Mouse (Mus musculus) hindbrain, embryonic 16.5 days (tissue): ENCODE data around the gene Tm4sf5. TPM values are rescaled to one million over a fixed set of nuclear protein-coding genes. Genes with fewer than 3 reads are reported as not detected.

Experiments
- ATAC-seq: fragments of 200-750 bp; cut with Nextera tagmentation; 2 replicates; pipeline ENCODE4 v1.8.0; 2017; ENCODE audit warnings: moderate TSS enrichment, moderate library complexity
- H3K27ac ChIP-seq: fragments of 300-500 bp; sonication (generic); 2 replicates; pipeline ENCODE4 v1.5.1; 2014; ENCODE audit warnings: low read depth, mild to moderate bottlenecking, control low read depth, low read length, moderate library complexity
- H3K27me3 ChIP-seq: fragments of 300-500 bp; sonication (generic); replicated peaks from 2 replicates; pipeline ENCODE4 v1.6.1; 2014; ENCODE audit warnings: low read length; ENCODE audit not compliant: control insufficient read depth, insufficient read depth
- H3K36me3 ChIP-seq: fragments of 300-500 bp; sonication (generic); 2 replicates; pipeline ENCODE4 v1.6.1; 2014; ENCODE audit warnings: mild to moderate bottlenecking, low read length, moderate library complexity, mixed read lengths; ENCODE audit not compliant: control insufficient read depth, insufficient read depth
- H3K4me1 ChIP-seq: fragments of 300-500 bp; sonication (generic); 2 replicates; pipeline ENCODE4 v1.6.1; 2014; ENCODE audit warnings: low read depth, low read length; ENCODE audit not compliant: control insufficient read depth, insufficient read depth
- H3K4me2 ChIP-seq: fragments of 300-500 bp; sonication (generic); 2 replicates; pipeline ENCODE4 v1.6.1; 2014; ENCODE audit warnings: mild to moderate bottlenecking, low read length, control low read depth, moderate library complexity
- H3K4me3 ChIP-seq: fragments of 300-500 bp; sonication (generic); 2 replicates; pipeline ENCODE4 v1.5.1; 2014; ENCODE audit warnings: mild to moderate bottlenecking, low read length, control low read depth, moderate library complexity
- H3K9ac ChIP-seq: fragments of 300-500 bp; sonication (generic); 2 replicates; pipeline ENCODE4 v1.6.1; 2014; ENCODE audit warnings: low read depth, mild to moderate bottlenecking, control low read depth, low read length, moderate library complexity
- H3K9me3 ChIP-seq: fragments of 300-500 bp; sonication (generic); 2 replicates; pipeline ENCODE4 v1.6.1; 2014; ENCODE audit warnings: mild to moderate bottlenecking, low read length, moderate library complexity; ENCODE audit not compliant: control insufficient read depth
- WGBS: fragments of 180-500 bp; shearing (Covaris S2); extraction: QIAGEN DNeasy Blood & Tissue Kit; methylation state at CpG from one replicate; pipeline ENCODE4 v1.1.7; 2014; 5-methylcytosine and 5-hydroxymethylcytosine counted together
- polyA plus RNA-seq: library from polyadenylated mRNA; unstranded; fragments of >200 nt; fragmentation: Nextera tagmentation; extraction: Ambion mirVana; gene quantifications from 2 replicates; pipeline ENCODE4 v1.2.1, GENCODE M21; 2015

The Tm4sf5 gene
- polyA plus RNA-seq, 1 experiment from 2014 or later = 5.5 TPM

GRCm38 (mm10) chr11:70553940-70554339 lies 48.9 kb downstream of the Tm4sf5 start:
- WGBS = 25% methylated on average over 7 of the region's 7 CpGs
- Histone ChIP-seq H3K4me1 (no peaks in the 10 kb centered on the region), H3K4me3 (no peak overlapping the region), H3K9me3 (no peaks in the 10 kb centered on the region), H3K4me2 (no peak overlapping the region), H3K9ac (no peak overlapping the region), H3K27me3 (peaks cover 2% of the 10 kb centered on the region; the same call in 1 of the 2 replicates), H3K36me3 (peaks cover 10% of the 10 kb centered on the region; the same call in 1 of the 2 replicates), H3K27ac (no peak overlapping the region)
- ATAC-seq = no peak

DNA sequence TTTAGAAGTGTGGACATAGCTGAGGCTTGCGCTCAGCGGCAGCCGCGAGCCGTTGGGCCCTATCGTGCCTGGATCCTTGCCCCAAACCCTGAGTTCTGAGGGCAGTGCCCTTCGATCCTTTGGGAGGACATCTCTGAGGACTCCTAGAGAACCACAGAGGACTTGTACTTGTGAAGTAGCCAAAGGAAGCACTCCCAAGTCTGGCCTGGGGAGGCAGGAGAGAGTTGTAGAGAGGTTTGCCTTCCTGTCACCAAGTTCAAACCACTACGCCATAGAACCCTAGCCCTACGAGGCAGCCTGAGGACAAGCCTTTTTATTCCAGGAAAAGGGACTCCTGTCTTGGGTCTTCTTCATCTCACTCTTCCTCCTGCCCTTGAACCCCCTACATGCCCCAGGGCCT lies 52.5 kb downstream of the Tm4sf5 start:
- H3K4me2 ChIP-seq = no peak overlapping the region
- peaks cover 6% of the 10 kb centered on the region for H3K4me1 ChIP-seq
- H3K4me3 ChIP-seq = no peak overlapping the region
- peaks cover 2% of the 10 kb centered on the region; the same call in 1 of the 2 replicates for H3K27me3 ChIP-seq
- no peak for ATAC-seq
- H3K36me3 ChIP-seq = peaks cover 10% of the 10 kb centered on the region; the same call in 1 of the 2 replicates
- H3K27ac ChIP-seq = no peak overlapping the region
- H3K9ac ChIP-seq = no peak overlapping the region
- H3K9me3 ChIP-seq = no peaks in the 10 kb centered on the region
- WGBS = 91% methylated on average over 9 of the region's 9 CpGs

Other genes with a start within 250 kb of the Tm4sf5 start
- gene Alox12, start 249.9 kb upstream of the Tm4sf5 start, polyA plus RNA-seq = 1.1 and 1.3 TPM in 2 replicates
- 0.09 and 0.14 TPM in 2 replicates for gene Alox12e, start 182.6 kb upstream of the Tm4sf5 start, polyA plus RNA-seq
- 0.06 TPM in 1 of 2 replicates, not detected in the other for gene Alox15, start 153.2 kb upstream of the Tm4sf5 start, polyA plus RNA-seq
- gene Pelp1, start 95.2 kb upstream of the Tm4sf5 start, polyA plus RNA-seq = 31.7 and 37.0 TPM in 2 replicates
- 54.9 and 55.6 TPM in 2 replicates for gene Arrb2, start 72.6 kb upstream of the Tm4sf5 start, polyA plus RNA-seq
- 42.9 and 46.3 TPM in 2 replicates for gene Med11, start 53.3 kb upstream of the Tm4sf5 start, polyA plus RNA-seq
- gene Zmynd15, start 45.8 kb upstream of the Tm4sf5 start, polyA plus RNA-seq = 0.86 and 1.3 TPM in 2 replicates
- 6.0 and 7.3 TPM in 2 replicates for gene Cxcl16, start 45.3 kb upstream of the Tm4sf5 start, polyA plus RNA-seq
- gene Vmo1, start 9.4 kb downstream of the Tm4sf5 start, polyA plus RNA-seq = 0.34 TPM in 1 of 2 replicates, not detected in the other
- 0.39 and 0.40 TPM in 2 replicates for gene Gltpd2, start 14.0 kb downstream of the Tm4sf5 start, polyA plus RNA-seq
- gene Psmb6, start 20.1 kb downstream of the Tm4sf5 start, polyA plus RNA-seq = 775 and 820 TPM in 2 replicates
- gene Gm40193, start 27.7 kb downstream of the Tm4sf5 start, polyA plus RNA-seq = not detected in 2 replicates
- 20.6 and 21.4 TPM in 2 replicates for gene Pld2, start 34.8 kb downstream of the Tm4sf5 start, polyA plus RNA-seq
- gene Mink1, start 57.6 kb downstream of the Tm4sf5 start, polyA plus RNA-seq = 14.4 and 19.1 TPM in 2 replicates
- gene 4930544D05Rik, start 110.6 kb downstream of the Tm4sf5 start, polyA plus RNA-seq = not detected in 2 replicates
- gene Chrne, start 114.0 kb downstream of the Tm4sf5 start, polyA plus RNA-seq = not detected in 2 replicates
- 0.19 and 0.29 TPM in 2 replicates for gene Gp1ba, start 133.9 kb downstream of the Tm4sf5 start, polyA plus RNA-seq
- 105 and 110 TPM in 2 replicates for gene Rnf167, start 142.0 kb downstream of the Tm4sf5 start, polyA plus RNA-seq
- gene Slc25a11, start 142.2 kb downstream of the Tm4sf5 start, polyA plus RNA-seq = 185 and 191 TPM in 2 replicates
- gene Pfn1, start 149.4 kb downstream of the Tm4sf5 start, polyA plus RNA-seq = 638 and 764 TPM in 2 replicates
- 6.0 and 16.3 TPM in 2 replicates for gene Eno3, start 152.0 kb downstream of the Tm4sf5 start, polyA plus RNA-seq
- 151 and 161 TPM in 2 replicates for gene Spag7, start 164.2 kb downstream of the Tm4sf5 start, polyA plus RNA-seq
- 26.3 and 31.5 TPM in 2 replicates for gene Camta2, start 182.9 kb downstream of the Tm4sf5 start, polyA plus RNA-seq
- gene Inca1, start 194.9 kb downstream of the Tm4sf5 start, polyA plus RNA-seq = 1.2 and 1.4 TPM in 2 replicates
- 1.3 and 1.6 TPM in 2 replicates for gene Kif1c, start 195.3 kb downstream of the Tm4sf5 start, polyA plus RNA-seq